Mouse (Mus musculus): Measurements from ENCODE around the gene Nebl. TPM values are rescaled to one million over a fixed set of nuclear protein-coding genes. Genes with fewer than 3 reads are reported as not detected.

Gene Nebl
- polyA plus RNA-seq, 1 experiment from 2014 or later = 8.7 TPM

- H3K4me3 ChIP-seq = no peak overlapping the region
- no peak overlapping the region for H3K27ac ChIP-seq (replicated peaks)
- no peak for ATAC-seq (replicated peaks)
- H3K9me3 ChIP-seq = no peaks in the 10 kb centered on the region
- H3K36me3 ChIP-seq = no peaks in the 10 kb centered on the region
- no peaks in the 10 kb centered on the region for H3K4me1 ChIP-seq
- no peaks in the 10 kb centered on the region for H3K27me3 ChIP-seq
- WGBS = 77% methylated on average over 4 of the region's 4 CpGs
- H3K9ac ChIP-seq (replicated peaks) = no peak overlapping the region
- H3K4me2 ChIP-seq (replicated peaks) = no peak overlapping the region
These were observed 325.2 kb downstream of the Nebl start for GRCm38 (mm10) chr2:17405899-17406531.

- Histone ChIP-seq H3K9ac (replicated peaks) (no peak overlapping the region), H3K36me3 (no peaks in the 10 kb centered on the region)
- 66% methylated on average over 4 of the region's 4 CpGs for WGBS
These were observed 328.8 kb downstream of the Nebl start for GRCm38 (mm10) chr2:17402511-17402910.

GRCm38 (mm10) chr2:17396235-17396634 is 335.0 kb downstream of the Nebl start:
- Histone ChIP-seq H3K4me1 (no peaks in the 10 kb centered on the region), H3K4me3 (no peak overlapping the region), H3K27me3 (no peaks in the 10 kb centered on the region)

More at GRCm38 (mm10) chr2:17402511-17402910, 328.8 kb downstream of the Nebl start:
- Histone ChIP-seq H3K27me3 (no peaks in the 10 kb centered on the region), H3K27ac (replicated peaks) (no peak overlapping the region), H3K4me3 (no peak overlapping the region), H3K9me3 (no peaks in the 10 kb centered on the region), H3K4me1 (no peaks in the 10 kb centered on the region), H3K4me2 (replicated peaks) (no peak overlapping the region)
- no peak for ATAC-seq (replicated peaks)

GRCm38 (mm10) chr2:17391389-17391788 is 339.9 kb downstream of the Nebl start:
- WGBS = 89% methylated on average over 5 of the region's 5 CpGs
- H3K27ac ChIP-seq (replicated peaks) = no peak overlapping the region
- ATAC-seq (replicated peaks) = no peak
- no peak overlapping the region for H3K4me2 ChIP-seq (replicated peaks)
- no peak overlapping the region for H3K4me3 ChIP-seq
- no peak overlapping the region for H3K9ac ChIP-seq (replicated peaks)
- no peaks in the 10 kb centered on the region for H3K36me3 ChIP-seq
- H3K9me3 ChIP-seq = no peaks in the 10 kb centered on the region
- H3K4me1 ChIP-seq = no peaks in the 10 kb centered on the region
- no peaks in the 10 kb centered on the region for H3K27me3 ChIP-seq

More at GRCm38 (mm10) chr2:17396235-17396634, 335.0 kb downstream of the Nebl start:
- no peaks in the 10 kb centered on the region for H3K36me3 ChIP-seq
- H3K9ac ChIP-seq (replicated peaks) = no peak overlapping the region
- 79% methylated on average over 5 of the region's 5 CpGs for WGBS
- H3K9me3 ChIP-seq = no peaks in the 10 kb centered on the region
- no peak overlapping the region for H3K4me2 ChIP-seq (replicated peaks)
- ATAC-seq (replicated peaks) = no peak
- no peak overlapping the region for H3K27ac ChIP-seq (replicated peaks)

- H3K4me2 ChIP-seq (replicated peaks) = no peak overlapping the region
- H3K36me3 ChIP-seq = no peaks in the 10 kb centered on the region
- no peak for ATAC-seq (replicated peaks)
- H3K9me3 ChIP-seq = no peaks in the 10 kb centered on the region
- H3K9ac ChIP-seq (replicated peaks) = no peak overlapping the region
- H3K27ac ChIP-seq (replicated peaks) = no peak overlapping the region
- no peaks in the 10 kb centered on the region for H3K27me3 ChIP-seq
- H3K4me1 ChIP-seq = no peaks in the 10 kb centered on the region
- H3K4me3 ChIP-seq = no peak overlapping the region
- 92% methylated on average over 7 of the region's 7 CpGs for WGBS
These were observed 340.6 kb downstream of the Nebl start for GRCm38 (mm10) chr2:17390513-17391200.

GRCm38 (mm10) chr2:17389886-17390285 is 341.4 kb downstream of the Nebl start:
- Histone ChIP-seq H3K27me3 (no peaks in the 10 kb centered on the region), H3K27ac (replicated peaks) (no peak overlapping the region), H3K36me3 (no peaks in the 10 kb centered on the region), H3K9me3 (no peaks in the 10 kb centered on the region), H3K4me2 (replicated peaks) (no peak overlapping the region), H3K4me3 (no peak overlapping the region), H3K4me1 (no peaks in the 10 kb centered on the region), H3K9ac (replicated peaks) (no peak overlapping the region)
- no peak for ATAC-seq (replicated peaks)
- WGBS = 95% methylated on average over 2 of the region's 2 CpGs

GRCm38 (mm10) chr2:17389379-17389778 is 341.9 kb downstream of the Nebl start:
- ATAC-seq (replicated peaks) = no peak
- no peak overlapping the region for H3K27ac ChIP-seq (replicated peaks)
- H3K27me3 ChIP-seq = no peaks in the 10 kb centered on the region
- H3K9ac ChIP-seq (replicated peaks) = no peak overlapping the region
- H3K4me1 ChIP-seq = no peaks in the 10 kb centered on the region
- no peak overlapping the region for H3K4me2 ChIP-seq (replicated peaks)
- no peaks in the 10 kb centered on the region for H3K9me3 ChIP-seq
- H3K4me3 ChIP-seq = no peak overlapping the region
- H3K36me3 ChIP-seq = no peaks in the 10 kb centered on the region
- WGBS = 81% methylated on average over 4 of the region's 4 CpGs

GRCm38 (mm10) chr2:17382227-17382626 is 349.0 kb downstream of the Nebl start:
- no peaks in the 10 kb centered on the region for H3K9me3 ChIP-seq
- H3K4me3 ChIP-seq = no peak overlapping the region
- no peaks in the 10 kb centered on the region for H3K36me3 ChIP-seq
- H3K27me3 ChIP-seq = no peaks in the 10 kb centered on the region
- no peaks in the 10 kb centered on the region for H3K4me1 ChIP-seq
- no peak overlapping the region for H3K9ac ChIP-seq (replicated peaks)
- no peak for ATAC-seq (replicated peaks)
- H3K27ac ChIP-seq (replicated peaks) = no peak overlapping the region
- 96% methylated on average over 1 of the region's 1 CpGs for WGBS
- H3K4me2 ChIP-seq (replicated peaks) = no peak overlapping the region

- no peak for ATAC-seq (replicated peaks)
- Histone ChIP-seq H3K36me3 (no peaks in the 10 kb centered on the region), H3K4me3 (no peak overlapping the region), H3K27me3 (no peaks in the 10 kb centered on the region), H3K4me1 (no peaks in the 10 kb centered on the region), H3K9me3 (no peaks in the 10 kb centered on the region), H3K27ac (replicated peaks) (no peak overlapping the region), H3K4me2 (replicated peaks) (no peak overlapping the region), H3K9ac (replicated peaks) (no peak overlapping the region)
- WGBS = 83% methylated on average over 2 of the region's 2 CpGs
These were observed 355.3 kb downstream of the Nebl start for GRCm38 (mm10) chr2:17375916-17376315.

GRCm38 (mm10) chr2:17365671-17366070 is 365.6 kb downstream of the Nebl start:
- 91% methylated on average over 5 of the region's 5 CpGs for WGBS
- H3K4me2 ChIP-seq (replicated peaks) = no peak overlapping the region
- no peak for ATAC-seq (replicated peaks)
- H3K27me3 ChIP-seq = no peaks in the 10 kb centered on the region
- H3K4me3 ChIP-seq = no peak overlapping the region
- H3K9ac ChIP-seq (replicated peaks) = no peak overlapping the region
- H3K27ac ChIP-seq (replicated peaks) = no peak overlapping the region
- no peaks in the 10 kb centered on the region for H3K9me3 ChIP-seq
- H3K36me3 ChIP-seq = no peaks in the 10 kb centered on the region
- no peaks in the 10 kb centered on the region for H3K4me1 ChIP-seq

- 86% methylated on average over 6 of the region's 6 CpGs for WGBS
- Histone ChIP-seq H3K4me3 (no peak overlapping the region), H3K36me3 (no peaks in the 10 kb centered on the region), H3K27me3 (no peaks in the 10 kb centered on the region), H3K27ac (replicated peaks) (no peak overlapping the region), H3K9ac (replicated peaks) (no peak overlapping the region), H3K9me3 (no peaks in the 10 kb centered on the region), H3K4me1 (no peaks in the 10 kb centered on the region), H3K4me2 (replicated peaks) (no peak overlapping the region)
- ATAC-seq (replicated peaks) = no peak
These were observed 366.2 kb downstream of the Nebl start for GRCm38 (mm10) chr2:17364971-17365548.

GRCm38 (mm10) chr2:17363337-17364216 is 367.7 kb downstream of the Nebl start:
- Histone ChIP-seq H3K9ac (replicated peaks) (no peak overlapping the region), H3K4me3 (no peak overlapping the region), H3K4me1 (no peaks in the 10 kb centered on the region), H3K27me3 (no peaks in the 10 kb centered on the region), H3K36me3 (no peaks in the 10 kb centered on the region), H3K9me3 (no peaks in the 10 kb centered on the region), H3K4me2 (replicated peaks) (no peak overlapping the region), H3K27ac (replicated peaks) (no peak overlapping the region)
- 61% methylated on average over 12 of the region's 12 CpGs for WGBS
- no peak for ATAC-seq (replicated peaks)

All from forebrain, embryonic 15.5 days (tissue).